Mouse (Mus musculus) megakaryocyte-erythroid progenitor cell, adult 5-6 weeks (primary cell): Measurements from ENCODE around the gene Asb1. TPM values are rescaled to one million over a fixed set of nuclear protein-coding genes. Genes with fewer than 3 reads are reported as not detected.

ENCODE experiments used
- ATAC-seq: replicated peaks from 2 replicates; pipeline ENCODE4 v1.8.0; 2016; ENCODE audit warnings: mild to moderate bottlenecking, inconsistent platforms; ENCODE audit not compliant: severe bottlenecking, poor library complexity, low FRiP score, low TSS enrichment
- total RNA-seq, 2 experiments: library from RNA; stranded (forward) in 1 of 2; stranded (reverse) in 1 of 2; fragments of 200-1000, 215-1000 nt in 1 of 2; fragments of >200 nt in 1 of 2; fragmentation: Nextera tagmentation in 1 of 2; gene quantifications; 2 replicates each; pipeline ENCODE4 v1.2.3; 2014 to 2017

Gene Asb1
- total RNA-seq (2014; fragmentation: Nextera tagmentation) (10.9 and 11.9 TPM in 2 replicates), total RNA-seq (2017) (13.1 and 20.5 TPM in 2 replicates)

GRCm38 (mm10) chr1:91540271-91540826, at the start of gene Asb1:
Gene Asb1, plus strand, starts transcription at chr1:91540544.
- peak; percentile 87 for ATAC-seq

GRCm38 (mm10) chr1:91492740-91493139, 47.6 kb upstream of the Asb1 start:
- no peak for ATAC-seq

- ATAC-seq: no peak
Measured at GRCm38 (mm10) chr1:91493938-91494337, 46.4 kb upstream of the Asb1 start.

GRCm38 (mm10) chr1:91494457-91495140, 45.7 kb upstream of the Asb1 start, which contains the start of gene Traf3ip1:
Gene Traf3ip1, plus strand, starts transcription at chr1:91494647.
- ATAC-seq: peak; percentile 97

- no peak for ATAC-seq
Measured at GRCm38 (mm10) chr1:91495321-91495720, 45.0 kb upstream of the Asb1 start.

- ATAC-seq: no peak
Measured at GRCm38 (mm10) chr1:91498579-91498978, 41.8 kb upstream of the Asb1 start.

GRCm38 (mm10) chr1:91504615-91505014, 35.7 kb upstream of the Asb1 start:
- no peak for ATAC-seq

- ATAC-seq: no peak
Measured at GRCm38 (mm10) chr1:91514916-91515315, 25.4 kb upstream of the Asb1 start.

- ATAC-seq: no peak
Measured at GRCm38 (mm10) chr1:91515642-91516041, 24.7 kb upstream of the Asb1 start.

GRCm38 (mm10) chr1:91523759-91524158, 16.6 kb upstream of the Asb1 start:
- peak; percentile 91 for ATAC-seq

GRCm38 (mm10) chr1:91525838-91526237, 14.5 kb upstream of the Asb1 start:
- no peak for ATAC-seq

- no peak for ATAC-seq
Measured at GRCm38 (mm10) chr1:91530166-91530565, 10.2 kb upstream of the Asb1 start.

- ATAC-seq: no peak
Measured at GRCm38 (mm10) chr1:91532243-91532642, 8.1 kb upstream of the Asb1 start.

GRCm38 (mm10) chr1:91532892-91533291, 7.5 kb upstream of the Asb1 start:
- ATAC-seq: no peak

- peak; percentile 94 for ATAC-seq
Measured at GRCm38 (mm10) chr1:91533483-91533882, 6.9 kb upstream of the Asb1 start.

GRCm38 (mm10) chr1:91533961-91534723, 6.2 kb upstream of the Asb1 start:
- peak; percentile 22; the same call in 1 of the 2 replicates for ATAC-seq

GRCm38 (mm10) chr1:91537786-91538569, 2.4 kb upstream of the Asb1 start:
- no peak for ATAC-seq

- no peak for ATAC-seq
Measured at GRCm38 (mm10) chr1:91538570-91538929, 1.8 kb upstream of the Asb1 start.

- ATAC-seq: peak; percentile 5; the same call in 1 of the 2 replicates
Measured at GRCm38 (mm10) chr1:91539246-91539645, 1.1 kb upstream of the Asb1 start.
